Mouse (Mus musculus) forebrain, embryonic 15.5 days (tissue): ENCODE results near the gene Scpep1. TPM values are rescaled to one million over a fixed set of nuclear protein-coding genes. Genes with fewer than 3 reads are reported as not detected.

ENCODE experiments used
- ATAC-seq: fragments of 200-750 bp; cut with Nextera tagmentation; replicated peaks from 2 replicates; pipeline ENCODE4 v1.8.0; 2017; ENCODE audit warnings: mild to moderate bottlenecking, moderate TSS enrichment, moderate library complexity
- H3K27ac ChIP-seq: fragments of 300-500 bp; sonication (generic); replicated peaks from 2 replicates; pipeline ENCODE4 v1.5.1; 2015; ENCODE audit warnings: mild to moderate bottlenecking, inconsistent platforms
- H3K27me3 ChIP-seq: fragments of 300-500 bp; sonication (generic); 2 replicates; pipeline ENCODE4 v1.6.1; 2015; ENCODE audit warnings: inconsistent platforms
- H3K36me3 ChIP-seq: fragments of 300-500 bp; sonication (generic); 2 replicates; pipeline ENCODE4 v1.6.1; 2015; ENCODE audit warnings: mild to moderate bottlenecking, inconsistent platforms
- H3K4me1 ChIP-seq: fragments of 300-500 bp; sonication (generic); 2 replicates; pipeline ENCODE4 v1.6.1; 2015; ENCODE audit warnings: inconsistent platforms
- H3K4me2 ChIP-seq: fragments of 300-500 bp; sonication (generic); replicated peaks from 2 replicates; pipeline ENCODE4 v1.6.1; 2015; ENCODE audit warnings: mild to moderate bottlenecking, inconsistent platforms
- H3K4me3 ChIP-seq: fragments of 300-500 bp; sonication (generic); 2 replicates; pipeline ENCODE4 v1.5.1; 2015; ENCODE audit warnings: mild to moderate bottlenecking, inconsistent platforms
- H3K9ac ChIP-seq: fragments of 300-500 bp; sonication (generic); replicated peaks from 2 replicates; pipeline ENCODE4 v1.6.1; 2015; ENCODE audit warnings: mild to moderate bottlenecking, inconsistent platforms
- H3K9me3 ChIP-seq: fragments of 300-500 bp; sonication (generic); 2 replicates; pipeline ENCODE4 v1.6.1; 2016; ENCODE audit warnings: inconsistent platforms
- WGBS: fragments of 180-500 bp; shearing (Covaris S2); methylation state at CpG from one replicate; pipeline ENCODE4 v1.1.7; 2015; ENCODE audit warnings: mixed read lengths; 5-methylcytosine and 5-hydroxymethylcytosine counted together
- polyA plus RNA-seq: library from polyadenylated mRNA; unstranded; fragments of >200 nt; fragmentation: Nextera tagmentation; extraction: Ambion mirVana; gene quantifications from 2 replicates; pipeline ENCODE4 v1.2.1, GENCODE M21; 2015

Gene Scpep1
- polyA plus RNA-seq, 1 experiment from 2014 or later: 33.8 TPM

DNA sequence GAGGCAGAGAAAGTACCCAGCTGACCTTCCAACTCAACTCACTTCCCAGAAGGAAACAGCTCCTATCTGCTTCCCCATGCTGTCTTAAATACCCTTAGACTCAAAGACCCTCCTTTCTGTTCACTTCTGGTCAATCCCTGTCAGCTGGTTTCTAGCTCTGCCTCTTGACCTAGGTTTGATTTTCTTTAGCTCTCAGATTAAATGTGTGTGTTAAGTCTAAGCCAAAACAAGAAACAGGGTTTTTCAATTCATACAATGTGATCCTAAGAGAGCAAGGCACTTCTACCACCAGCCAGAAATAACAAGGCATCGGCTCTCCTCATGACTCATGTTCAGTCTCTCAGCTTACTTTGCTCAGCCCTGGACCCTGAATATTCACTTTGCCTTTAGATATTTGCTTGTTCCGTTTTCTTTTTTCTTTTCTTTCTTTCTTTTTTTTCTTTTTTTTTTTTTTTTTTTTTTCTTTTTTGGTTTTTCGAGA, 11.7 kb upstream of the Scpep1 start, which contains the start of gene Elobl:
Elobl (minus strand) TSS at position 51 of the 481 bp plus-strand sequence.
- no peak within 1 kb of the TSS for H3K4me3 ChIP-seq
- no peak for ATAC-seq
- H3K27me3 ChIP-seq: no peaks in the 10 kb centered on the region
- no peak within 1 kb of the TSS for H3K4me2 ChIP-seq
- 91% methylated on average over 2 of the region's 3 CpGs for WGBS
- no peaks in the 10 kb centered on the region for H3K4me1 ChIP-seq
- H3K36me3 ChIP-seq: no peaks in the 10 kb centered on the region
- no peak within 1 kb of the TSS for H3K27ac ChIP-seq
- H3K9ac ChIP-seq: no peak within 1 kb of the TSS
- H3K9me3 ChIP-seq: no peaks in the 10 kb centered on the region

DNA sequence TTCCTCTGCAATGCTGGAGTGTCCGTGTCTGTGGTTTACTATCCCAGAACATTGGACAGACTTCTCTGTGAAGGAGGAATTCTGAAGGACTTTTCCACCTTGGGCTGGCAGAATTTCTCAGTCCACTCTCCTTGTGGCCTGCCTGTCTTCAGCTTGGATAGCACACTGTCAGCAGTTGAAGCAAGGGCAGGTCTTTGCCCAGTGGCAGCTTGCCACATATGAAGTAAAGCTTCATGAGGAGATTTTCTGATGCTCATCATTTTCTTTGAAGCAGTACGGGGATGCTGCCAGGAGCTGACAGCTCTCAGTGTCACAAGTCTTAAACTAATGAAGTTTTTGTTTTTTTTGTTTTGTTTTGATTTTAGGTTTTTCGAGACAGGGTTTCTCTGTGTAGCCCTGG, 3.6 kb upstream of the Scpep1 start:
- Histone ChIP-seq H3K27me3 (no peaks in the 10 kb centered on the region), H3K9ac (no peak overlapping the region), H3K4me3 (no peak overlapping the region), H3K4me1 (peaks cover 10% of the 10 kb centered on the region), H3K27ac (no peak overlapping the region), H3K36me3 (no peaks in the 10 kb centered on the region), H3K9me3 (no peaks in the 10 kb centered on the region), H3K4me2 (no peak overlapping the region)
- ATAC-seq: no peak
- WGBS: 82% methylated on average over 3 of the region's 3 CpGs

DNA sequence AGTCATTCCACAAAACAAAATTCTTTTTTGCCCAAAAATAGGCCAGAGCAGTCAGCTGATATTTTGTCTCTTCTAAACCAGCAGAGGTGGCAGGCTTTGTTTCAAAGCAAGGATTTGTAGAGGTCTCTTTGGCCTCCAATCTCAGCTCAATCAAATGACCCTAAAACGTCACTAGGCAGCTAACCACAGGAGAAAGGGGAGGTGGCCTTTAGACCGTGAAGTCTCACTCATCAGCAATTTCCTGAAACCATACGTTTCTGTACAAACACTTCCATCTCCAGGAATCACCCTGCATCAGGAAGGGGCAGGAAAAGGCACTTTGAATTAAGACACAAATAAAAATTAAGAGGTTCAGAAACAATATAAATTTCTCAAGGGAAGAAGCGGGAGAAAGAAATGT, 462 bp downstream of the Scpep1 start:
- H3K9ac ChIP-seq: peak overlapping the region; percentile 59
- H3K4me1 ChIP-seq: peaks cover 19% of the 10 kb centered on the region
- no peaks in the 10 kb centered on the region for H3K9me3 ChIP-seq
- peak overlapping the region; percentile 56 for H3K4me3 ChIP-seq
- peak; percentile 30; the same call in 1 of the 2 replicates for ATAC-seq
- peak overlapping the region; percentile 68 for H3K27ac ChIP-seq
- WGBS: 0% methylated on average over 4 of the region's 4 CpGs
- no peaks in the 10 kb centered on the region for H3K27me3 ChIP-seq
- no peaks in the 10 kb centered on the region for H3K36me3 ChIP-seq
- peak overlapping the region; percentile 60 for H3K4me2 ChIP-seq

- Histone ChIP-seq H3K4me3 (no peak overlapping the region), H3K4me1 (peaks cover 19% of the 10 kb centered on the region), H3K9ac (no peak overlapping the region), H3K27me3 (no peaks in the 10 kb centered on the region), H3K4me2 (peak overlapping the region; percentile 60), H3K27ac (no peak overlapping the region), H3K36me3 (no peaks in the 10 kb centered on the region), H3K9me3 (no peaks in the 10 kb centered on the region)
- WGBS: 95% methylated on average over 3 of the region's 3 CpGs
- ATAC-seq: no peak
Observed at GRCm38 (mm10) chr11:88953582-88953981, 1.7 kb downstream of the Scpep1 start.

DNA sequence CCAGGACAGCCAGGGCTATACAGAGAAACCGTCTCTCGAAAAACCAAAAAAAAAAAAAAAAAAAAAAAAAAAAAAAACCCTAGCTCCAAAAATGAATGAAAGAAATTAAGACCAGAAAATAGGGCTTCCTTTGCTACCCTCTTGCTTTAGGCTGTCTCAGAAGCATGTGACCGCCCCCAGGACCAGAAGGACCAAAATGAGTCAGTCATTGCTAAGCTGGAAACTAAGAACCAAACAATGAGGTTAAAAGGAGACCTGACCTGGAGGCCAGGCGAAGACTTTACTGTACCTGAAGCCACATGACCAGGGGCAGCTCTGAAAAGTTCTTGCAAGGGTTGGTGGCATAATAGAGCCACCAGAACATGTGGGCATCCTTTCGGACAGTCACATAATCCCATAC, 3.1 kb downstream of the Scpep1 start:
- no peak overlapping the region for H3K4me3 ChIP-seq
- peaks cover 19% of the 10 kb centered on the region for H3K4me1 ChIP-seq
- H3K27ac ChIP-seq: no peak overlapping the region
- H3K27me3 ChIP-seq: no peaks in the 10 kb centered on the region
- WGBS: 92% methylated on average over 5 of the region's 5 CpGs
- H3K36me3 ChIP-seq: no peaks in the 10 kb centered on the region
- no peak for ATAC-seq
- no peak overlapping the region for H3K9ac ChIP-seq
- no peak overlapping the region for H3K4me2 ChIP-seq
- no peaks in the 10 kb centered on the region for H3K9me3 ChIP-seq

DNA sequence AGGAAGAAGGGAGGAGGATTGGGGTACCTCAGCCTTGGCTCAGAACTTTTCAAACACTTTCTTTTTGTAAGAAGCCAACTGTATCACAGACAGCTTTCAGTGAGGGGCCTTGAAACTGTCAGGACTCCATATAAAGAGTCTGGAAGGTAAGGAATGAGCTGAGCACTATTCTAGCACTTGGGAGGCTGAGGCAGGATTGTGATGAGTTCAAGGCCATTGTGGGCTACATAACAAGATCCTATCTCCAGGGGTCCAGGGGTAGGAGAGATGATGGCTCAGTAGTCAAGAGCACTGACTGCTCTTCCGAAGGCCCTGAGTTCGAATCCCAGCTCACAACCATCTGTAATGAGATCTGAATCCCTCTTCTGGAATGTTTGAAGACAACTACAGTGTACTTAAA, 3.7 kb downstream of the Scpep1 start:
- no peaks in the 10 kb centered on the region for H3K27me3 ChIP-seq
- 95% methylated on average over 2 of the region's 2 CpGs for WGBS
- ATAC-seq: no peak

DNA sequence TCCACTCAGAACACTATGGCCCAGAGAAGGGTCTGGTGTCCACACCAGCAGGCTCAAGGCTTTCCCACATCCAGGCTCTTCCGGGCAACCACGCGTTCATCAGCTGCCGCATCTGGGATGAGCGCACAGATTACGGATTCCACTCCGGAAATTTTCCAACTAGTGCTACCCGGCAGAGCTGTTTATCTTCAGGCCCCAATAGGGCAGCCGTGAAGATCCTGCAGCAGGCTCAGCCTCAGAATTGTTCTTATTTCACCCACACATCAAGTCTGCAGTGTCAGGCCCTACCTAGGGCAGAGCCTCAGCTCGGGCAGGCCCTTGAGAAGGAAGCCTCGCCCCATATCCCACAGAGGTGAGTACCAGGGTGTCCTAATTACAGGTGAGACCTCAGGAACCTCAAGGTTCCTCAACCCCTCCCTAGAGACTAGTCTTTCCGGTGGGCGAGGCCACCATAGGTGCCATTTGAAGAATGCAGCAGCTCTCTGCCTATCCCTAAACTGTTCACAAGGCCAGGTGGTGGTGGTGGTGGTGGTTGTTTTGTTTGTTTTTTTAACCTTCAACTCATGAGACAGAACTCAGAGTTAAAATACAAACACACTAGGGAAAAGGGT, 4.5 kb downstream of the Scpep1 start:
- Histone ChIP-seq H3K9me3 (no peaks in the 10 kb centered on the region), H3K27me3 (no peaks in the 10 kb centered on the region), H3K9ac (no peak overlapping the region), H3K4me3 (no peak overlapping the region), H3K36me3 (peaks cover 3% of the 10 kb centered on the region; the same call in 1 of the 2 replicates), H3K4me2 (no peak overlapping the region), H3K4me1 (peaks cover 19% of the 10 kb centered on the region), H3K27ac (no peak overlapping the region)
- 94% methylated on average over 13 of the region's 13 CpGs for WGBS
- no peak for ATAC-seq

More for the DNA sequence above, 3.7 kb downstream of the Scpep1 start:
- no peak overlapping the region for H3K4me3 ChIP-seq
- peaks cover 3% of the 10 kb centered on the region; the same call in 1 of the 2 replicates for H3K36me3 ChIP-seq
- no peak overlapping the region for H3K27ac ChIP-seq
- H3K4me1 ChIP-seq: peaks cover 19% of the 10 kb centered on the region
- no peaks in the 10 kb centered on the region for H3K9me3 ChIP-seq
- H3K9ac ChIP-seq: no peak overlapping the region
- no peak overlapping the region for H3K4me2 ChIP-seq

GRCm38 (mm10) chr11:88949802-88950639, 5.2 kb downstream of the Scpep1 start:
- 91% methylated on average over 8 of the region's 8 CpGs for WGBS
- no peak overlapping the region for H3K9ac ChIP-seq

DNA sequence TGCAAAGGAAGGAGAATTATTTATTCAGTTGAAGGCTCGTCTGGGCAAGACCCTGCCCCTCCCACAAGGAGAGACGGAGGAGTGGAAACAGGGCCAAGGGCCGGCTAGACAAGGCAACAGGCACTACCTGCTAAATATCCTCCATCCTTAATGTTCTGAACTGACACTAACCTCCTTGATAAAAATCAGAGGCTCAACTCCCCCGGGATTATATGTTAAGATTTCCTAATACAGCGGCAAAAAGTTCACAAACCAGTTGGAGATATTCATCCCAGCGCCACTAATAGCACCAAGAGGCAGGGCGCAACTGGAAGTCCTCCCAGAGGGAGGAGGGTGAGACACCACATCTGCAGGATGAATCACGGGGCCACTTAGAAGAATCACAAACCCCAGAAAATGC, 6.4 kb downstream of the Scpep1 start:
- Histone ChIP-seq H3K9ac (no peak overlapping the region), H3K4me1 (peaks cover 10% of the 10 kb centered on the region), H3K27ac (no peak overlapping the region), H3K4me2 (no peak overlapping the region), H3K9me3 (no peaks in the 10 kb centered on the region), H3K27me3 (no peaks in the 10 kb centered on the region), H3K4me3 (no peak overlapping the region), H3K36me3 (peaks cover 10% of the 10 kb centered on the region; the same call in 1 of the 2 replicates)
- no peak for ATAC-seq
- 79% methylated on average over 8 of the region's 8 CpGs for WGBS

More at GRCm38 (mm10) chr11:88949802-88950639, 5.2 kb downstream of the Scpep1 start:
- no peak for ATAC-seq
- Histone ChIP-seq H3K4me1 (peaks cover 19% of the 10 kb centered on the region), H3K4me3 (no peak overlapping the region), H3K36me3 (peaks cover 3% of the 10 kb centered on the region; the same call in 1 of the 2 replicates), H3K27ac (no peak overlapping the region), H3K27me3 (no peaks in the 10 kb centered on the region), H3K4me2 (no peak overlapping the region), H3K9me3 (no peaks in the 10 kb centered on the region)

- Histone ChIP-seq H3K36me3 (peaks cover 17% of the 10 kb centered on the region), H3K4me3 (no peak overlapping the region), H3K4me2 (no peak overlapping the region), H3K27ac (no peak overlapping the region), H3K4me1 (no peaks in the 10 kb centered on the region), H3K27me3 (no peaks in the 10 kb centered on the region), H3K9ac (no peak overlapping the region), H3K9me3 (no peaks in the 10 kb centered on the region)
- WGBS: 78% methylated on average over 7 of the region's 8 CpGs
- no peak for ATAC-seq
Observed at GRCm38 (mm10) chr11:88945971-88946585, 9.2 kb downstream of the Scpep1 start.

- H3K9ac ChIP-seq: no peak overlapping the region
- H3K27ac ChIP-seq: no peak overlapping the region
- no peaks in the 10 kb centered on the region for H3K27me3 ChIP-seq
- 85% methylated on average over 12 of the region's 12 CpGs for WGBS
- H3K4me1 ChIP-seq: no peaks in the 10 kb centered on the region
- no peak overlapping the region for H3K4me3 ChIP-seq
- H3K36me3 ChIP-seq: peaks cover 18% of the 10 kb centered on the region
- no peak overlapping the region for H3K4me2 ChIP-seq
- no peaks in the 10 kb centered on the region for H3K9me3 ChIP-seq
- no peak for ATAC-seq
Observed at GRCm38 (mm10) chr11:88941489-88941888, 13.8 kb downstream of the Scpep1 start.

DNA sequence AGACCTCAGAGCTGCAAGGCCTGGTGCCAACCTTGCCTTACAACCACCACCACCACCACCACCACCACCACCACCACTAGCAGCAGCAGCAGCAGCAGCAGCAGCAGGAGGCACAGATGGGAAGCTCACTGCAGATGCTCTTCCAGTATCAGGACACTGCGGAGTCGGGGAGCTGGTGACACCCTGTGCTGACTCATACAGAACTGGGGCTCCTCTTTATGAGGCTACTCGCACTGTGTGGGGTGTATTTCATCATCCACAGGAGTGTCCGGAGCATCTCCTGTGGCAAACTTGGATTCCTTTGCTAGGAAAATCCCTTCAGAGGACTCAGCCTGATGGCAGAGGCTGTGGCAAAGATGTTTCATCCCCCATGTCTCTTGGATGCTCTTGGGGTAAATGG, 15.6 kb downstream of the Scpep1 start:
- Histone ChIP-seq H3K4me3 (no peak overlapping the region), H3K27me3 (no peaks in the 10 kb centered on the region), H3K4me2 (no peak overlapping the region), H3K27ac (no peak overlapping the region), H3K9me3 (no peaks in the 10 kb centered on the region), H3K9ac (no peak overlapping the region), H3K36me3 (peaks cover 18% of the 10 kb centered on the region), H3K4me1 (no peaks in the 10 kb centered on the region)
- WGBS: 91% methylated on average over 4 of the region's 4 CpGs
- ATAC-seq: no peak
